Mouse (Mus musculus) Patski (cell line): ENCODE measurements at regions not wholly inside any gene's neighbourhood (a gene's known extent, or its start where the extent isn't known, plus 50 kb on each side); places are given as distances from the start of the nearest gene placed in this dataset.

ENCODE experiments used
- ATAC-seq: fragments of 100-300 bp; one replicate; pipeline ENCODE4 v1.8.0; 2021
- CTCF ChIA-PET: fragments of 350-600 bp; sonication (Branson Sonifier 250); formaldehyde crosslinking; loops from one replicate; lab custom pipeline; 2022; ENCODE audit warnings: inconsistent platforms; lab: Charles Lee
- POLR2A ChIA-PET: fragments of 350-600 bp; sonication (Branson Sonifier 250); formaldehyde crosslinking; loops from one replicate; lab custom pipeline; 2022; ENCODE audit warnings: antibody characterized with exemption, inconsistent platforms; lab: Charles Lee
- DNase-seq: peaks from one replicate; pipeline ENCODE4 v3.0.0-alpha.2; 2011; ENCODE audit warnings: low read depth, low spot score
- H3K27me3 ChIP-seq: fragments of 371-371 bp; one replicate; pipeline ENCODE4 v1.5.1; 2021
- CTCF ChIP-seq: fragments of 100-300 bp; IDR thresholded peaks from one replicate; pipeline ENCODE4 v1.5.1; 2021
- in situ Hi-C: fragments of 300-500 bp; cut with MboI; formaldehyde crosslinking; loops from 3 replicates; pipeline ENCODE4 v1.11.1; 2018; ENCODE audit warnings: low pct_unique_long_range_greater_than_20kb, mixed read lengths

- in situ Hi-C loops, result no loop called here
- H3K27me3 ChIP-seq, result no peaks in the 10 kb centered on the region
- ATAC-seq, result no peak
- DNase-seq, result no peak
- POLR2A ChIA-PET, result interaction anchor here (0.9 kb wide), 1 partner anchor 16 kb away, joined by 3 read pairs; no protein-coding TSS in a partner anchor
- CTCF ChIA-PET, result interaction anchor here (1.2 to 1.3 kb wide), 2 partner anchors 9 to 27 kb away, joined by 3 to 4 read pairs; no protein-coding TSS in a partner anchor
- TF ChIP-seq CTCF, result no peak
These were observed 169.7 kb downstream of the Nrp2 start for GRCm38 (mm10) chr1:62872771-62873170.

- no peak for TF ChIP-seq CTCF
- CTCF ChIA-PET, result no interaction called here
- ATAC-seq (no peak), DNase-seq (no peak)
- H3K27me3 ChIP-seq, result no peaks in the 10 kb centered on the region
- POLR2A ChIA-PET, result no interaction called here
- in situ Hi-C loops, result no loop called here
These were observed 172.5 kb downstream of the Nrp2 start for GRCm38 (mm10) chr1:62875631-62876030.

- CTCF ChIA-PET, result interaction anchor here (0.8 to 1.4 kb wide), 2 partner anchors 23 to 29 kb away, joined by 3 read pairs; no protein-coding TSS in a partner anchor
- POLR2A ChIA-PET, result no interaction called here
- no peak for TF ChIP-seq CTCF
- in situ Hi-C loops, result no loop called here
- ATAC-seq (no peak), DNase-seq (no peak)
- H3K27me3 ChIP-seq, result no peaks in the 10 kb centered on the region
These were observed 173.6 kb downstream of the Nrp2 start for GRCm38 (mm10) chr1:62876685-62877084.

- no peak for TF ChIP-seq CTCF
- CTCF ChIA-PET, result no interaction called here
- in situ Hi-C loops, result no loop called here
- POLR2A ChIA-PET, result no interaction called here
- DNase-seq (no peak), ATAC-seq (no peak)
- no peaks in the 10 kb centered on the region for H3K27me3 ChIP-seq
These were observed 177.8 kb downstream of the Nrp2 start for GRCm38 (mm10) chr1:62880882-62881291.

DNA sequence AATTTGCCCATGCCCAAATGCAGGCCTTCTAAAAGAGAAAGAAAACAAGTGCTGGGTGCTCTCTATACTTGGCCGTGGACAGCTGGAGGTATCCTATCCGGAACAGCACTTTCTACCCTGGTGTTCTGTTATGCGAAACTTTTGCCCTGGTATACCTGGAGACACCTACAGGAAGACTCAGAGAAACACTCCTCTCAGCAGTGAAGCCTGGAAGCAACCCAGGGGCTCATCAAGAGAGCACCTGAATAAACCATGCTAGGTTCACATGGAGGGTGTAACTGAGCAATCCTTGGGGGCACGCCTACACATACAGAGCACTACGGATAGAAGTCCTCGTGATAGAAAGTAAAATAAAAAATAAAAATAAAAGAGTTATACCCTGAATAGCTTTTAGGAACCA is 178.4 kb downstream of the Nrp2 start:
- DNase-seq (no peak), ATAC-seq (no peak)
- no peak for TF ChIP-seq CTCF
- H3K27me3 ChIP-seq, result no peaks in the 10 kb centered on the region
- ChIA-PET CTCF (interaction anchor here (0.6 to 0.7 kb wide), 2 partner anchors 12 to 49 kb away, joined by 3 read pairs; no protein-coding TSS in a partner anchor), POLR2A (no interaction called here)
- in situ Hi-C loops, result no loop called here

DNA sequence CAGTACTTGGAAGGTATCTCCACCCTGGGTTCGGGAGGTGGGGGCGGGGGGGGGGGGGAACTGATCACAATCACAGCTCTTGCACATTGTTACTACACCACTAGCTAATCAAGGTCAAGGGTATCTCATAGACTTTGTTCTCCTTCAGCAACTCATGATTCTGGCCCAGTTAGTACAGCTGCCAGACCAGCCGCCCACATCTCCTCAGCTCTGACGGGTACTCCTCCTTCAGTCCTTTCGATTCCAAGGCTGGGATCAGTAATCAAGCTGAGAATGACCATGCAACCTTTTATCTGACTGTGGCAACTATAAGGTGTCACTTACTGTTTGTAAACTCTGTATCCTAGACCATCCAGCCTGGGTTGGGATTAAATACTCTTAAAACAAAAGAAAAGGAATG is 178.9 kb downstream of the Nrp2 start:
- TF ChIP-seq CTCF, result no peak
- ChIA-PET CTCF (interaction anchor here (0.6 to 0.7 kb wide), 2 partner anchors 11 to 49 kb away, joined by 3 read pairs; no protein-coding TSS in a partner anchor), POLR2A (interaction anchor here (0.7 kb wide), 1 partner anchor 1497 kb away, joined by 4 read pairs; no protein-coding TSS in a partner anchor)
- no peak for ATAC-seq
- in situ Hi-C loops, result no loop called here
- no peaks in the 10 kb centered on the region for H3K27me3 ChIP-seq
- DNase-seq, result no peak

DNA sequence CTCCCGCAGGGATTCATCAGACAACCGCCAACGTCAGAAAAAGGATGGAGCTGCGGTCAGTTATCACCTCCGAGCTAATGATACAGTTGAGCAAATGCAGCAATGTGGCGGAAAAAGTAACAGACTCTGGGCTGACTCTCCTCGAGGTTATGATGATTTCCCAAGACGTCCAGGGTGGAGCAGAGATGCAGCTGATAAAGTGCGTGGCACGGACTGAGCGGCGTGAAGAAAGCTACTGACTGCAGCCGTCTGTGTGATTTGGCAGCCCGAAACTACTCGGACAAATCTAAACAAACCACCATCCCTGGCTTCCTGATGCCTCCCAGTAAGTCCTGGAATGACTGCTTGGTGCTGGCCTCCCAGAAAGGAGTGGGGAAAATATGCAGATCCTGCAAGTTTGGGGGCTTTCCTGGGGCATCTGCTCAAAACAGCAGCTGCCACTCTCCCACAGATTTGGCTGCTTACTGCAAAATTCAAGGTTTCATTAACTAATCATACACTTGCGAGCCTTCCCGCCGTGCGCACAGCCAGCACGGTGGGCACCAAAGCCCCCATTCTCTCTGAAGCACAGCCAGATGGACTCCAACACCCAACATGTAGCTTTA is 181.9 kb downstream of the Nrp2 start:
- DNase-seq (no peak), ATAC-seq (no peak)
- CTCF ChIA-PET, result interaction anchor here (1.3 to 1.7 kb wide), 4 partner anchors 16 to 99 kb away, joined by 3 to 5 read pairs (median 4); no protein-coding TSS in a partner anchor
- H3K27me3 ChIP-seq, result no peaks in the 10 kb centered on the region
- in situ Hi-C loops, result no loop called here
- POLR2A ChIA-PET, result no interaction called here
- no peak for TF ChIP-seq CTCF

- CTCF ChIA-PET, result no interaction called here
- TF ChIP-seq CTCF, result no peak
- DNase-seq, result no peak
- peaks cover 4% of the 10 kb centered on the region for H3K27me3 ChIP-seq
- no peak for ATAC-seq
- in situ Hi-C loops, result no loop called here
- POLR2A ChIA-PET, result no interaction called here
These were observed 184.7 kb downstream of the Nrp2 start for GRCm38 (mm10) chr1:62887585-62888483.

- TF ChIP-seq CTCF, result no peak
- no peaks in the 10 kb centered on the region for H3K27me3 ChIP-seq
- POLR2A ChIA-PET, result interaction anchor here (0.7 kb wide), 1 partner anchor 26 kb away, joined by 3 read pairs; no protein-coding TSS in a partner anchor
- CTCF ChIA-PET, result interaction anchor here (0.9 to 1.6 kb wide), 4 partner anchors 8 to 58 kb away, joined by 3 to 5 read pairs (median 4); no protein-coding TSS in a partner anchor
- in situ Hi-C loops, result no loop called here
- DNase-seq (peak; percentile 47), ATAC-seq (no peak)
These were observed 198.3 kb downstream of the Nrp2 start for GRCm38 (mm10) chr1:62901375-62901774.

- DNase-seq (peak; percentile 17), ATAC-seq (no peak)
- POLR2A ChIA-PET, result no interaction called here
These were observed 198.8 kb downstream of the Nrp2 start for GRCm38 (mm10) chr1:62901871-62902270.

More at GRCm38 (mm10) chr1:62901871-62902270, 198.8 kb downstream of the Nrp2 start:
- CTCF ChIA-PET, result interaction anchor here (0.9 to 1.6 kb wide), 4 partner anchors 8 to 59 kb away, joined by 3 to 5 read pairs (median 4); no protein-coding TSS in a partner anchor
- TF ChIP-seq CTCF, result no peak
- H3K27me3 ChIP-seq, result no peaks in the 10 kb centered on the region
- in situ Hi-C loops, result no loop called here
